ENCODE assay signal across 9 mouse cellular contexts in genomic region chr11:94161867-94162581, GRCm38 (mm10). TPM values are rescaled to one million over a fixed set of nuclear protein-coding genes. Genes with fewer than 3 reads are reported as not detected.
DNase-seq lines count a peak whose midpoint lies in the region; ATAC-seq lines count a peak whose summit lies in the region.
"Had no signal": no experiment of that assay in that cellular context is flagged by ENCODE, and none has a peak within 500 bp of the region (broad histone marks: within the 10 kb centered on the region; RNA-seq: fewer than 3 reads in every experiment).

No protein-coding gene starts in this region.

- peaks cover 39% of the 10 kb centered on the region for H3K4me1 ChIP-seq in limb, embryonic 15.5 days

- 86% methylated on average over 11 of the region's 11 CpGs for whole genome bisulfite sequencing in limb, embryonic 15.5 days

- no peak overlapping the region for H3K9ac ChIP-seq in limb, embryonic 15.5 days

- no peaks in the 10 kb centered on the region for H3K9me3 ChIP-seq in limb, embryonic 15.5 days

- 0 out of 2 replicates have a peak overlapping the region, but pooled peaks have one; percentile 87 for H3K27ac ChIP-seq in limb, embryonic 15.5 days

- no peaks in the 10 kb centered on the region for H3K36me3 ChIP-seq in limb, embryonic 15.5 days

- no peak overlapping the region for H3K4me3 ChIP-seq in limb, embryonic 15.5 days

- H3K27me3 ChIP-seq in limb, embryonic 15.5 days = no peaks in the 10 kb centered on the region

- H3K4me2 ChIP-seq in limb, embryonic 15.5 days = no peak overlapping the region

- peak; percentile 50 for DNase-seq in cerebellum, adult 11-12 months
- DNase-seq in cerebellum, adult 9-10 months = no peak
- DNase-seq in urinary bladder, postnatal 14 days (ENCODE audit: low spot score) = peak; percentile 71
- DNase-seq in urinary bladder, postnatal 10 days (ENCODE audit: low spot score) = no peak
- DNase-seq in c-Kit-positive CD71-positive TER-119-positive erythroid progenitor cells, embryonic 14.5 days (ENCODE audit: low spot score) = no peak
- DNase-seq in gastrocnemius, postnatal 4 days (ENCODE audit: low spot score in 2 of 2) = no peak
- DNase-seq in thymus, postnatal 4 days = no peak
- DNase-seq: right cerebral cortex, postnatal 25 days had no signal

- no peak for ATAC-seq in limb, embryonic 15.5 days (ENCODE audit: insufficient number of reproducible peaks, low FRiP score, low TSS enrichment, low read depth)

RNA-seq across cellular contexts. Expression of gene Tob1, which starts 49.2 kb away (rescaled TPM):
- 43.1 and 47.6 TPM in 2 replicates for polyA plus RNA-seq in limb, embryonic 15.5 days (2015; fragmentation: Nextera tagmentation; extraction: Ambion mirVana)
- 10 to 100 TPM; 81.4 to 89.8 TPM for total RNA-seq in gastrocnemius, postnatal 4 days (2021)

Comparison
In these comparisons a context has a peak if more than half of its experiments do, and no peak if none do; other contexts are left out.
1. DNase-seq: peak in cerebellum, adult 11-12 months (single experiment) and urinary bladder, postnatal 14 days (single experiment); none in cerebellum, adult 9-10 months (single experiment), urinary bladder, postnatal 10 days (single experiment), c-Kit-positive CD71-positive TER-119-positive erythroid progenitor cells, embryonic 14.5 days (single experiment), gastrocnemius, postnatal 4 days (0 of 2) and thymus, postnatal 4 days (single experiment).